ENCODE assay signal across 23 mouse cellular contexts in the genomic region with DNA sequence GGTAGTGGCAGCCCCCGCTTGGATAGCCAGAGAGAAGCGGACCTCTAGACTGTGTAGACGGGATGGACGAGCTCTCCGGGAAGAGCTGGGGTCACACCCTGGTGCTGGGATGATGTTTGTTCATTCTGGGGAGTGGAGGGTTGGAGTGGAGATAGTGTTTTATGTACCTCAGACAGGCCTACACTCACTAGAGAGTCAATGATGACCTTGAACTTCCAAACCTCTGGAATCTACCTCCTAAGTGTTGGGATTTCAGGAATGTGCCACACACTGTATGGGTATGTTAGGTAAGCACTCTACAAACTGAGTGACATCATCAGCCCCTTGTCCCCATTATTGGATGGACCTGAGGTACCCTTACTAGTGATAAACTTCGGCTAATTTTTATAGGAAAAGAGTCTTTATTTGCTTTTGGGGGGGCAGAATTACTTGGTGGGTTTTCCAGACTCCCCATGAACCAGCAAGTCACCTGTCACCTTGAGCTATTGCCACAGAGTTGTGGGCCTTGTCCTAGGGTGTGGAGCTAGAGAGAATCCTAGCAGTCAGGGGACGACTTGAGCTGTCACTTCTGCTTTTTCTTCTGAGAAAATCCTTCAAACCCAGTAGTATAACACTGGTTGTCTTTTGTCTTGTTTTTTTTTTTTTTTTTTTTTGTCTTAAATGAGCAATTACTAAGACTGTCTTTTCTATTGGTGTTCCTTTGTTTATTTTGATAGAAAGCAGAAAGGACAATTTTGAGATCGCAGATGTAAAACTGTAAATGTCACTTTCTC. TPM values are rescaled to one million over a fixed set of nuclear protein-coding genes. Genes with fewer than 3 reads are reported as not detected.
A peak's percentile ranks its signal among the peaks of the same experiment; 100 is the strongest.
DNase-seq lines count a peak whose midpoint lies in the region; ATAC-seq and TF ChIP-seq lines count a peak whose summit lies in the region.
"Had no signal": no experiment of that assay in that cellular context is flagged by ENCODE, and none has a peak within 500 bp of the region (broad histone marks: within the 10 kb centered on the region; RNA-seq: fewer than 3 reads in every experiment).

No protein-coding gene starts in this region.

- no peak for TF ChIP-seq CTCF in liver, postnatal 0 days (IDR thresholded peaks at IDR 0.05; ENCODE audit: low read depth)
- no peak for TF ChIP-seq CTCF in MEL (IDR thresholded peaks at IDR 0.05 in 2 of 3, conservative IDR thresholded peaks at IDR 0.05 in 1 of 3; ENCODE audit: control insufficient read depth in 1 of 3, insufficient read depth in 1 of 3, low read depth in 2 of 3, low read length in 3 of 3, poor library complexity in 1 of 3, severe bottlenecking in 1 of 3)
- TF ChIP-seq CTCF in small intestine, adult 2 months (IDR thresholded peaks at IDR 0.05; ENCODE audit: extremely low read depth, insufficient read length, insufficient replicate concordance, low read depth, low read length) = no peak

- no peak overlapping the region for H3K4me2 ChIP-seq in heart, embryonic 13.5 days
- no peak overlapping the region for H3K4me2 ChIP-seq in heart, embryonic 11.5 days
- no peak overlapping the region for H3K4me2 ChIP-seq in liver, embryonic 13.5 days
- H3K4me2 ChIP-seq in liver, postnatal 0 days (ENCODE audit: low read depth, low read length) = no peak overlapping the region
- H3K4me2 ChIP-seq: embryonic facial prominence, embryonic 15.5 days; heart, embryonic 15.5 days; hindbrain, embryonic 15.5 days had no signal

- H3K9ac ChIP-seq in heart, embryonic 13.5 days = no peak overlapping the region
- H3K9ac ChIP-seq in heart, embryonic 11.5 days (ENCODE audit: low read depth, low read length) = no peak overlapping the region
- H3K9ac ChIP-seq in liver, embryonic 13.5 days = no peak overlapping the region
- no peak overlapping the region for H3K9ac ChIP-seq in liver, postnatal 0 days (replicated peaks)
- no peak overlapping the region for H3K9ac ChIP-seq in MEL (ENCODE audit: control insufficient read depth, low read depth, low read length, poor library complexity, severe bottlenecking)
- H3K9ac ChIP-seq: embryonic facial prominence, embryonic 15.5 days; heart, embryonic 15.5 days; hindbrain, embryonic 15.5 days had no signal

- no peak for ATAC-seq in heart, embryonic 13.5 days (ENCODE audit: extremely low read depth, insufficient number of reproducible peaks, low FRiP score, low TSS enrichment)
- no peak for ATAC-seq in heart, embryonic 11.5 days (replicated peaks; ENCODE audit: insufficient number of reproducible peaks, low FRiP score, low TSS enrichment)
- no peak for ATAC-seq in liver, embryonic 13.5 days (ENCODE audit: low read depth)
- no peak for ATAC-seq in liver, postnatal 0 days
- ATAC-seq: forebrain, embryonic 14.5 days; intestine, embryonic 16.5 days had no signal

- H3K27me3 ChIP-seq in heart, embryonic 13.5 days (replicated peaks) = peaks cover 11% of the 10 kb centered on the region
- no peaks in the 10 kb centered on the region for H3K27me3 ChIP-seq in heart, embryonic 11.5 days (ENCODE audit: control insufficient read depth, insufficient read depth, low read length)
- H3K27me3 ChIP-seq in liver, embryonic 13.5 days = peaks cover 8% of the 10 kb centered on the region; the same call in 1 of the 2 replicates
- no peaks in the 10 kb centered on the region for H3K27me3 ChIP-seq in liver, postnatal 0 days (ENCODE audit: insufficient read depth, low read length)
- no peaks in the 10 kb centered on the region for H3K27me3 ChIP-seq in MEL (ENCODE audit: control insufficient read depth in 1 of 2, insufficient read depth in 2 of 2, low read length in 2 of 2)
- H3K27me3 ChIP-seq in small intestine, adult 2 months (ENCODE audit: control insufficient read depth, insufficient read depth, low read length) = no peaks in the 10 kb centered on the region
- H3K27me3 ChIP-seq: embryonic facial prominence, embryonic 15.5 days; heart, embryonic 15.5 days; hindbrain, embryonic 15.5 days had no signal

- H3K36me3 ChIP-seq in heart, embryonic 13.5 days = no peaks in the 10 kb centered on the region
- H3K36me3 ChIP-seq in heart, embryonic 11.5 days (ENCODE audit: control insufficient read depth, insufficient read depth, low read length) = no peaks in the 10 kb centered on the region
- no peaks in the 10 kb centered on the region for H3K36me3 ChIP-seq in liver, embryonic 13.5 days
- H3K36me3 ChIP-seq in liver, postnatal 0 days (replicated peaks; ENCODE audit: insufficient read depth, low read length) = no peaks in the 10 kb centered on the region
- peaks cover 0 to 2% of the 10 kb centered on the region in 2 experiments; a peak in 1 of 4 replicates for H3K36me3 ChIP-seq in MEL (ENCODE audit: control insufficient read depth in 1 of 2, insufficient read depth in 2 of 2, low read length in 2 of 2)
- H3K36me3 ChIP-seq in small intestine, adult 2 months (ENCODE audit: control insufficient read depth, insufficient read depth, low read length) = no peaks in the 10 kb centered on the region
- H3K36me3 ChIP-seq: embryonic facial prominence, embryonic 15.5 days; forebrain, embryonic 10.5 days; heart, embryonic 15.5 days; hindbrain, embryonic 15.5 days had no signal

- peaks cover 29% of the 10 kb centered on the region for H3K4me1 ChIP-seq in heart, embryonic 13.5 days
- peaks cover 5% of the 10 kb centered on the region; the same call in 1 of the 2 replicates for H3K4me1 ChIP-seq in heart, embryonic 11.5 days (ENCODE audit: control insufficient read depth, insufficient read depth, low read length)
- peaks cover 48% of the 10 kb centered on the region for H3K4me1 ChIP-seq in liver, embryonic 13.5 days (replicated peaks)
- H3K4me1 ChIP-seq in liver, postnatal 0 days (ENCODE audit: insufficient read depth) = peaks cover 30% of the 10 kb centered on the region
- peaks cover 0 to 19% of the 10 kb centered on the region in 2 experiments; a peak in 2 of 4 replicates for H3K4me1 ChIP-seq in MEL (ENCODE audit: control insufficient read depth in 1 of 2, insufficient read depth in 2 of 2, low read length in 2 of 2)
- peaks cover 29% of the 10 kb centered on the region for H3K4me1 ChIP-seq in small intestine, adult 2 months (ENCODE audit: control insufficient read depth, insufficient read depth, insufficient read length, low read length)
- H3K4me1 ChIP-seq: hindbrain, embryonic 15.5 days had no signal

- no peak for TF ChIP-seq POLR2A in MEL (IDR thresholded peaks at IDR 0.05; ENCODE audit: control insufficient read depth in 1 of 2, insufficient read depth in 1 of 2, low read depth in 1 of 2, low read length in 2 of 2, poor library complexity in 1 of 2)
- TF ChIP-seq POLR2A in small intestine, adult 2 months (IDR thresholded peaks at IDR 0.05; ENCODE audit: low read depth, low read length) = no peak

- no peak for TF ChIP-seq EP300 in liver, postnatal 0 days (IDR thresholded peaks at IDR 0.05; ENCODE audit: low read depth)
- TF ChIP-seq EP300 in MEL (IDR thresholded peaks at IDR 0.05; ENCODE audit: low read depth in 1 of 2, low read length in 2 of 2) = no peak

- H3K79me2 ChIP-seq in MEL (ENCODE audit: control insufficient read depth, insufficient read depth, low read length, poor library complexity) = no peaks in the 10 kb centered on the region

- no peak for TF ChIP-seq RAD21 in MEL (IDR thresholded peaks at IDR 0.05; ENCODE audit: low read depth, low read length)

- no peak overlapping the region for H3K4me3 ChIP-seq in heart, embryonic 13.5 days
- H3K4me3 ChIP-seq in heart, embryonic 11.5 days (ENCODE audit: low read depth, low read length) = no peak overlapping the region
- H3K4me3 ChIP-seq in liver, embryonic 13.5 days (replicated peaks) = no peak overlapping the region
- H3K4me3 ChIP-seq in liver, postnatal 0 days (ENCODE audit: low read depth, low read length) = no peak overlapping the region
- H3K4me3 ChIP-seq in MEL (ENCODE audit: control insufficient read depth in 1 of 2, insufficient read depth in 1 of 2, low read depth in 2 of 2, low read length in 2 of 2) = no peak overlapping the region
- no peak overlapping the region for H3K4me3 ChIP-seq in small intestine, adult 2 months (ENCODE audit: low read depth, low read length)
- H3K4me3 ChIP-seq: embryonic facial prominence, embryonic 15.5 days; erythroblast, embryonic 14.5 days; forebrain, embryonic 10.5 days; heart, adult 2 months; heart, embryonic 15.5 days; hindbrain, embryonic 15.5 days had no signal

- DNase-seq in liver, embryonic 13.5 days = no peak
- no peak for DNase-seq in liver, postnatal 0 days
- DNase-seq in MEL (ENCODE audit: low read depth, low spot score) = peak; percentile 69
- DNase-seq in cerebellum, adult 11-12 months = no peak
- DNase-seq in right cerebral cortex, postnatal 36 days (ENCODE audit: low spot score in 2 of 2) = no peak
- DNase-seq: adrenal gland, adult 2 months; adrenal gland, postnatal 25 days; cerebellum, adult 8-10 months; cerebellum, postnatal 14 days; embryo, embryonic 11 days; gastrocnemius, postnatal 10 days; heart, adult 2 months; heart, postnatal 36 days had no signal

- H3K9me3 ChIP-seq in heart, embryonic 13.5 days = no peaks in the 10 kb centered on the region
- H3K9me3 ChIP-seq in heart, embryonic 11.5 days (replicated peaks; ENCODE audit: control insufficient read depth, low read length) = no peaks in the 10 kb centered on the region
- no peaks in the 10 kb centered on the region for H3K9me3 ChIP-seq in liver, embryonic 13.5 days (replicated peaks)
- no peaks in the 10 kb centered on the region for H3K9me3 ChIP-seq in liver, postnatal 0 days (ENCODE audit: low read length)
- H3K9me3 ChIP-seq in MEL (replicated peaks; ENCODE audit: insufficient read depth, low read length) = no peaks in the 10 kb centered on the region
- H3K9me3 ChIP-seq: embryonic facial prominence, embryonic 15.5 days; forebrain, embryonic 10.5 days; heart, embryonic 15.5 days; hindbrain, embryonic 15.5 days had no signal

- WGBS in heart, embryonic 13.5 days = 77% methylated on average over 8 of the region's 8 CpGs
- WGBS in heart, embryonic 11.5 days (ENCODE audit: insufficient replicate concordance) = 78% methylated on average over 8 of the region's 8 CpGs
- WGBS in liver, embryonic 13.5 days (ENCODE audit: insufficient replicate concordance) = 73% methylated on average over 8 of the region's 8 CpGs
- WGBS in liver, postnatal 0 days (ENCODE audit: insufficient replicate concordance) = 76% methylated on average over 8 of the region's 8 CpGs
- WGBS in small intestine, adult 2 months = 79% methylated on average over 8 of the region's 8 CpGs

- peak overlapping the region; percentile 17; the same call in 1 of the 2 replicates for H3K27ac ChIP-seq in heart, embryonic 13.5 days (replicated peaks)
- no peak overlapping the region for H3K27ac ChIP-seq in heart, embryonic 11.5 days (ENCODE audit: low read depth, low read length)
- H3K27ac ChIP-seq in liver, embryonic 13.5 days = peak overlapping the region; percentile 31; the same call in 1 of the 2 replicates
- no peak overlapping the region for H3K27ac ChIP-seq in liver, postnatal 0 days (ENCODE audit: low read depth)
- H3K27ac ChIP-seq in MEL (ENCODE audit: control insufficient read depth, low read depth, low read length) = no peak overlapping the region
- H3K27ac ChIP-seq in small intestine, adult 2 months (ENCODE audit: insufficient read depth, low read depth, low read length) = peak overlapping the region; percentile 84
- H3K27ac ChIP-seq: embryonic facial prominence, embryonic 15.5 days; forebrain, embryonic 10.5 days; heart, adult 2 months; heart, embryonic 15.5 days; hindbrain, embryonic 15.5 days had no signal

RNA-seq across cellular contexts. Expression of a gene that starts 28.0 kb away (rescaled TPM):
- polyA plus RNA-seq in heart, embryonic 13.5 days (2015; fragmentation: Nextera tagmentation; extraction: Ambion mirVana) = 9.9 and 11.3 TPM in 2 replicates
- polyA plus RNA-seq in heart, embryonic 11.5 days (2014; fragmentation: Nextera tagmentation; extraction: Ambion mirVana) = 5.9 and 8.5 TPM in 2 replicates
- polyA plus RNA-seq in liver, embryonic 13.5 days (2015; fragmentation: Nextera tagmentation; extraction: Ambion mirVana) = 13.1 and 14.1 TPM in 2 replicates
- 11.7 and 13.5 TPM in 2 replicates for polyA plus RNA-seq in liver, postnatal 0 days (2015; fragmentation: Nextera tagmentation; extraction: Ambion mirVana)
- total RNA-seq in MEL (2012; rRNA removed) = 8.4 and 10.9 TPM in 2 replicates
- 10 to 100 TPM in 1 of 2 experiments, not detected in 1; 17.3 TPM for polyA plus RNA-seq in MEL (2012; ENCODE audit: insufficient read depth in 1 of 2, insufficient read length in 2 of 2, low read depth in 1 of 2, low replicate concordance in 2 of 2, missing spikeins in 1 of 2)
- 47.9 and 84.4 TPM in 2 replicates for polyA plus RNA-seq in small intestine, adult 2 months (2012; rRNA removed)

RNA-seq across cellular contexts. Expression of a gene that starts 43.5 kb away (rescaled TPM):
- 1,911 and 2,152 TPM in 2 replicates for polyA plus RNA-seq in heart, embryonic 13.5 days (2015; fragmentation: Nextera tagmentation; extraction: Ambion mirVana)
- polyA plus RNA-seq in heart, embryonic 11.5 days (2014; fragmentation: Nextera tagmentation; extraction: Ambion mirVana) = 1,200 and 1,395 TPM in 2 replicates
- polyA plus RNA-seq in liver, embryonic 13.5 days (2015; fragmentation: Nextera tagmentation; extraction: Ambion mirVana) = 137 and 146 TPM in 2 replicates
- polyA plus RNA-seq in liver, postnatal 0 days (2015; fragmentation: Nextera tagmentation; extraction: Ambion mirVana) = 183 and 184 TPM in 2 replicates
- 121 and 141 TPM in 2 replicates for total RNA-seq in MEL (2012; rRNA removed)
- polyA plus RNA-seq in MEL (2012; ENCODE audit: insufficient read depth in 1 of 2, insufficient read length in 2 of 2, low read depth in 1 of 2, low replicate concordance in 2 of 2, missing spikeins in 1 of 2) = 100 to 1,000 TPM; 181 to 268 TPM
- polyA plus RNA-seq in small intestine, adult 2 months (2012; rRNA removed) = 57.2 and 82.3 TPM in 2 replicates

Comparison
In these comparisons a context has a peak if more than half of its experiments do, and no peak if none do; other contexts are left out.
1. H3K27ac ChIP-seq: peak in heart, embryonic 13.5 days (single experiment), liver, embryonic 13.5 days (single experiment) and small intestine, adult 2 months (single experiment); none in heart, embryonic 11.5 days (single experiment), liver, postnatal 0 days (single experiment) and MEL (single experiment).